Mouse (Mus musculus): Measurements from ENCODE around the gene Zfp366. TPM values are rescaled to one million over a fixed set of nuclear protein-coding genes. Genes with fewer than 3 reads are reported as not detected.

Gene Zfp366
- total and polyA plus RNA-seq, 2 experiments from 2014 or later, result 0.82 to 5.6 TPM

GRCm38 (mm10) chr13:99196314-99196713 is 11.7 kb downstream of the Zfp366 start:
- Histone ChIP-seq H3K9me3 (replicated peaks; ENCODE audit: control insufficient read depth, low read length) (no peaks in the 10 kb centered on the region), H3K27me3 (ENCODE audit: control insufficient read depth, insufficient read depth, low read length) (no peaks in the 10 kb centered on the region), H3K4me1 (ENCODE audit: control insufficient read depth, insufficient read depth) (peaks cover 24% of the 10 kb centered on the region; the same call in 1 of the 2 replicates), H3K36me3 (replicated peaks; ENCODE audit: control insufficient read depth, insufficient read depth, low read length) (no peaks in the 10 kb centered on the region), H3K9ac (replicated peaks; ENCODE audit: low read depth, low read length) (no peak overlapping the region), H3K4me2 (ENCODE audit: low read depth, low read length) (no peak overlapping the region), H3K27ac (ENCODE audit: low read depth) (no peak overlapping the region), H3K4me3 (ENCODE audit: low read depth, low read length) (no peak overlapping the region)
- 72% methylated on average over 12 of the region's 12 CpGs for WGBS
- no peak for DNase-seq (ENCODE audit: low spot score)
- ATAC-seq (ENCODE audit: insufficient read depth, low read depth), result no peak
- TF ChIP-seq CTCF (IDR thresholded peaks at IDR 0.05; ENCODE audit: low read depth), result no peak
- TF ChIP-seq EP300 (IDR thresholded peaks at IDR 0.05; ENCODE audit: low read depth), result no peak

GRCm38 (mm10) chr13:99196865-99197264 is 12.2 kb downstream of the Zfp366 start:
- no peak overlapping the region for H3K4me3 ChIP-seq (ENCODE audit: low read depth, low read length)
- H3K27ac ChIP-seq (ENCODE audit: low read depth), result no peak overlapping the region
- no peak for TF ChIP-seq CTCF (IDR thresholded peaks at IDR 0.05; ENCODE audit: low read depth)
- TF ChIP-seq EP300 (IDR thresholded peaks at IDR 0.05; ENCODE audit: low read depth), result no peak
- H3K27me3 ChIP-seq (ENCODE audit: control insufficient read depth, insufficient read depth, low read length), result no peaks in the 10 kb centered on the region
- H3K36me3 ChIP-seq (replicated peaks; ENCODE audit: control insufficient read depth, insufficient read depth, low read length), result no peaks in the 10 kb centered on the region
- ATAC-seq (ENCODE audit: insufficient read depth, low read depth) (no peak), DNase-seq (ENCODE audit: low spot score) (no peak)
- no peak overlapping the region for H3K9ac ChIP-seq (replicated peaks; ENCODE audit: low read depth, low read length)
- WGBS, result 61% methylated on average over 4 of the region's 4 CpGs
- no peak overlapping the region for H3K4me2 ChIP-seq (ENCODE audit: low read depth, low read length)
- H3K4me1 ChIP-seq (ENCODE audit: control insufficient read depth, insufficient read depth), result peaks cover 22% of the 10 kb centered on the region; the same call in 1 of the 2 replicates
- no peaks in the 10 kb centered on the region for H3K9me3 ChIP-seq (replicated peaks; ENCODE audit: control insufficient read depth, low read length)

GRCm38 (mm10) chr13:99201647-99202574 is 17.3 kb downstream of the Zfp366 start:
- ATAC-seq (ENCODE audit: insufficient read depth, low read depth), result peak; percentile 47; the same call in 1 of the 2 replicates
- Histone ChIP-seq H3K9ac (replicated peaks; ENCODE audit: low read depth, low read length) (no peak overlapping the region), H3K27ac (ENCODE audit: low read depth) (peak overlapping the region; percentile 54), H3K4me3 (ENCODE audit: low read depth, low read length) (no peak overlapping the region), H3K4me2 (ENCODE audit: low read depth, low read length) (no peak overlapping the region), H3K9me3 (replicated peaks; ENCODE audit: control insufficient read depth, low read length) (no peaks in the 10 kb centered on the region), H3K27me3 (ENCODE audit: control insufficient read depth, insufficient read depth, low read length) (no peaks in the 10 kb centered on the region), H3K4me1 (ENCODE audit: control insufficient read depth, insufficient read depth) (0 out of 2 replicates have a peak, but pooled peaks cover 5% of the 10 kb centered on the region), H3K36me3 (replicated peaks; ENCODE audit: control insufficient read depth, insufficient read depth, low read length) (no peaks in the 10 kb centered on the region)
- no peak for DNase-seq (ENCODE audit: low spot score)
- TF ChIP-seq CTCF (IDR thresholded peaks at IDR 0.05; ENCODE audit: low read depth) (no peak), EP300 (IDR thresholded peaks at IDR 0.05; ENCODE audit: low read depth) (no peak)
- WGBS, result 58% methylated on average over 16 of the region's 16 CpGs

GRCm38 (mm10) chr13:99207214-99207613 is 22.6 kb downstream of the Zfp366 start:
- Histone ChIP-seq H3K36me3 (replicated peaks; ENCODE audit: control insufficient read depth, insufficient read depth, low read length) (no peaks in the 10 kb centered on the region), H3K27ac (ENCODE audit: low read depth) (no peak overlapping the region), H3K9ac (replicated peaks; ENCODE audit: low read depth, low read length) (no peak overlapping the region), H3K27me3 (ENCODE audit: control insufficient read depth, insufficient read depth, low read length) (no peaks in the 10 kb centered on the region), H3K9me3 (replicated peaks; ENCODE audit: control insufficient read depth, low read length) (no peaks in the 10 kb centered on the region), H3K4me2 (ENCODE audit: low read depth, low read length) (no peak overlapping the region), H3K4me3 (ENCODE audit: low read depth, low read length) (no peak overlapping the region), H3K4me1 (ENCODE audit: control insufficient read depth, insufficient read depth) (no peaks in the 10 kb centered on the region)
- TF ChIP-seq CTCF (IDR thresholded peaks at IDR 0.05; ENCODE audit: low read depth) (no peak), EP300 (IDR thresholded peaks at IDR 0.05; ENCODE audit: low read depth) (no peak)
- ATAC-seq (ENCODE audit: insufficient read depth, low read depth) (no peak), DNase-seq (ENCODE audit: low spot score) (no peak)
- 90% methylated on average over 9 of the region's 9 CpGs for WGBS

- Histone ChIP-seq H3K4me2 (ENCODE audit: low read depth, low read length) (no peak overlapping the region), H3K27me3 (ENCODE audit: control insufficient read depth, insufficient read depth, low read length) (no peaks in the 10 kb centered on the region), H3K27ac (ENCODE audit: low read depth) (no peak overlapping the region), H3K4me1 (ENCODE audit: control insufficient read depth, insufficient read depth) (peaks cover 6% of the 10 kb centered on the region; the same call in 1 of the 2 replicates), H3K9me3 (replicated peaks; ENCODE audit: control insufficient read depth, low read length) (no peaks in the 10 kb centered on the region), H3K36me3 (replicated peaks; ENCODE audit: control insufficient read depth, insufficient read depth, low read length) (no peaks in the 10 kb centered on the region), H3K4me3 (ENCODE audit: low read depth, low read length) (no peak overlapping the region), H3K9ac (replicated peaks; ENCODE audit: low read depth, low read length) (no peak overlapping the region)
- no peak for TF ChIP-seq EP300 (IDR thresholded peaks at IDR 0.05; ENCODE audit: low read depth)
- no peak for TF ChIP-seq CTCF (IDR thresholded peaks at IDR 0.05; ENCODE audit: low read depth)
- ATAC-seq (ENCODE audit: insufficient read depth, low read depth) (no peak), DNase-seq (ENCODE audit: low spot score) (no peak)
- whole genome bisulfite sequencing, result 91% methylated on average over 5 of the region's 5 CpGs
These were observed 25.2 kb downstream of the Zfp366 start for GRCm38 (mm10) chr13:99209859-99210258.
